Mouse (Mus musculus) C2C12 (cell line): ENCODE measurements around the gene Onecut3.

ENCODE experiments used
- CEBPB ChIP-seq: IDR thresholded peaks from one replicate; pipeline ENCODE4 v1.6.1; 2011; ENCODE audit warnings: low read depth, mild to moderate bottlenecking, control low read depth, moderate library complexity
- CTCF ChIP-seq: IDR thresholded peaks from one replicate; pipeline ENCODE4 v1.5.1; 2011; ENCODE audit not compliant: control insufficient read depth, insufficient read depth, insufficient read length
- FOSL1 ChIP-seq: IDR thresholded peaks from one replicate; pipeline ENCODE4 v1.8.0; 2011; ENCODE audit warnings: mild to moderate bottlenecking, low read length; ENCODE audit not compliant: poor library complexity, insufficient read depth, severe bottlenecking
- MAX ChIP-seq: IDR thresholded peaks from one replicate; pipeline ENCODE4 v1.6.1; 2011; ENCODE audit warnings: mild to moderate bottlenecking, control low read depth
- MYOD1 ChIP-seq: IDR thresholded peaks from one replicate; pipeline ENCODE4 v1.6.1; 2011; ENCODE audit warnings: low read depth; ENCODE audit not compliant: control insufficient read depth, insufficient read length
- USF1 ChIP-seq: IDR thresholded peaks from one replicate; pipeline ENCODE4 v1.6.1; 2011; ENCODE audit warnings: low read depth, mild to moderate bottlenecking, control low read depth, moderate library complexity

DNA sequence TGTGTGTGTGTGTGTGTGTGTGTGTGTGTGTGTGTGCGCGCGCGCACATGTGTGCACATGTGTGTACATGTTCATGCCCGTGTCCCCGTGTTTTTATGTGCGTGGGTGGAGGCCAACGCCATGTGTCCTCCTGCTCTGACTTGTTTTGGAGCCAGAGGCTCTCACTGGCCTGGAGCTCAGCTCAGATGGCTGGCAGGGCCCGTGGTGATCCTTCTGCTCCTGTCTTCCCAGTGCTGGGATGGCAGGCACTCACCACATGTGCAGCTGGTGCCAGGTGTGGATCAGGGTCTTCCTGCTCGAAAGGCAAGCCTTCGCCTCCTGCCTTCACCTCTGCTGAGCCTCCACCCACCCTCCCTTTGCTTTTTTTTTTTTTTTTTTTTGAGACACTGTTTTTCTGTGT lies 35.0 kb upstream of the Onecut3 start:
- no peak for TF ChIP-seq MYOD1
- TF ChIP-seq MAX, result no peak
- TF ChIP-seq CTCF, result no peak
- TF ChIP-seq CEBPB, result no peak
- no peak for TF ChIP-seq USF1
- no peak for TF ChIP-seq FOSL1
